Mouse (Mus musculus): Measurements from ENCODE around the gene Mast3.

DNA sequence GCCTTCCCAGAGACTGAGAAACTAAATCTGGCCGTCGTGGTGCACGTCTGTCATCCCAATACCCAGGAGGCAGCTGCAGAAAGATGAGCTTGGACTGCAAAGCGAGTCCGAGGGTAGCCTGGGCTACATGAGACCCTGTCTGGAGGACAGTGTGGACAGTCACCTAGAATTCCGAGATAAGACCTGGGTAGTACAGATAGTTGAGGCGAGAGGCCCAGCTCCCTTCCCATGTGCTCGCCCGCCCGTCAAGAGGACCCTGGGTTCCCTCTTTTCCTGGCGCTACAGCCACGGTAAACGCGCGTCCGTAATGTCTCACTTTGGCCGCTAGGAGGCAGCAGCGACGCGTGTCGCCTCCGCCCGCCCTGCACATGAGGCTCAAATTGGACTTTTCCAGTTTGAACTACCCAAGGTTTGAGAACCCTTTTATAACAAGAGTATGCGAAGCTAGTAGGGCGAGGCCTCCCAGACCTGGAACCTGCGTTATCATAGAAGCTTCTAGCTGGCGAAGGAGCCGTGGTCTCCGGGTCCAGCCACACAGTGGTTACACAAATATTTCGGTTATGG, 16.6 kb upstream of the Mast3 start:
- no peak for TF ChIP-seq MAX (IDR thresholded peaks at IDR 0.05; ENCODE audit: low read depth)
- TF ChIP-seq POLR2AphosphoS2 (IDR thresholded peaks at IDR 0.05; ENCODE audit: insufficient read length, low read depth): peak; percentile 11
- no peak for TF ChIP-seq REST (IDR thresholded peaks at IDR 0.05; ENCODE audit: insufficient read depth, insufficient read length)
- no peak for TF ChIP-seq USF1 (IDR thresholded peaks at IDR 0.05; ENCODE audit: low read depth)
- TF ChIP-seq POLR2A (IDR thresholded peaks at IDR 0.05; ENCODE audit: insufficient read length, low read depth): peak; percentile 20
- TF ChIP-seq MYOD1 (IDR thresholded peaks at IDR 0.05; ENCODE audit: control insufficient read depth in 1 of 3, insufficient read length in 2 of 3, low read depth in 2 of 3): no peak
- no peak for TF ChIP-seq SRF (IDR thresholded peaks at IDR 0.05; ENCODE audit: control insufficient read depth, insufficient read length, low read depth)
- TF ChIP-seq E2F4 (IDR thresholded peaks at IDR 0.05; ENCODE audit: insufficient read depth): no peak
- TF ChIP-seq TCF12 (IDR thresholded peaks at IDR 0.05; ENCODE audit: insufficient read depth, poor library complexity, severe bottlenecking): no peak

Measured in myocyte (in vitro differentiated cells).